ENCODE assay signal across 8 mouse cellular contexts in the genomic region with DNA sequence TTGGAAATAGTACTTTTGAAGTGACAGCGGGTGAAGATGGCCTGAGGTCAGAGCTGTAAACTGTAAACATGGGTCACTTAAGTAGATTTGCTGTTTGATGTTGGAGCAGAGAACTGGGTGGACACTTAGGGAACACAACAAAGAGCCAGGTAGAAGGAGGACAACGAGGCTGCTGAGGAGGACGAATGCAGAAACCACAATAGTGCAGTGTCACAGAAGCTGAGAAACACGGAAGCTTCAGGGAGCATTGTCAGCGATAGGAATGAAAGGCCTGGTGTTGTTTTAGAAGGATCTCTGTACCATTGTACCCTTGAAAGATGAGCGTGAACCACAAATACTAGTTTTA. TPM values are rescaled to one million over a fixed set of nuclear protein-coding genes. Genes with fewer than 3 reads are reported as not detected.
DNase-seq lines count a peak whose midpoint lies in the region; ATAC-seq lines count a peak whose summit lies in the region.

No protein-coding gene starts in this region.

- H3K4me3 ChIP-seq in forebrain, embryonic 11.5 days (ENCODE audit: low read depth, low read length), result peak overlapping the region; percentile 93
- H3K4me3 ChIP-seq in liver, embryonic 11.5 days (ENCODE audit: low read depth, low read length), result peak overlapping the region; percentile 93
- H3K4me3 ChIP-seq in stomach, embryonic 15.5 days (replicated peaks), result peak overlapping the region; percentile 87

- H3K4me2 ChIP-seq in forebrain, embryonic 11.5 days (ENCODE audit: low read depth, low read length, severe bottlenecking), result peak overlapping the region; percentile 87
- peak overlapping the region; percentile 93 for H3K4me2 ChIP-seq in liver, embryonic 11.5 days
- peak overlapping the region; percentile 65 for H3K4me2 ChIP-seq in stomach, embryonic 15.5 days

- 38% methylated on average over 6 of the region's 6 CpGs for WGBS in forebrain, embryonic 11.5 days
- 20% methylated on average over 6 of the region's 6 CpGs for WGBS in liver, embryonic 11.5 days
- 19% methylated on average over 6 of the region's 6 CpGs for WGBS in stomach, embryonic 15.5 days

- peak overlapping the region; percentile 91 for H3K9ac ChIP-seq in forebrain, embryonic 11.5 days (ENCODE audit: low read length)
- H3K9ac ChIP-seq in liver, embryonic 11.5 days (ENCODE audit: low read depth, low read length), result peak overlapping the region; percentile 92
- peak overlapping the region; percentile 86 for H3K9ac ChIP-seq in stomach, embryonic 15.5 days

- peak; percentile 47 for DNase-seq in CD4-positive, CD25-positive, alpha-beta regulatory T cell, adult 2 months (ENCODE audit: low read depth, low spot score)
- DNase-seq in A20 (ENCODE audit: low read depth, low spot score), result peak; percentile 82
- DNase-seq in forebrain, embryonic 11.5 days (ENCODE audit: low spot score), result no peak
- no peak for DNase-seq in liver, embryonic 11.5 days (ENCODE audit: low spot score)
- no peak for DNase-seq in gastrocnemius, postnatal 4 days (ENCODE audit: low spot score in 2 of 2)
- no peak for DNase-seq in adrenal gland, adult 18-20 months (ENCODE audit: low spot score in 2 of 2)

- H3K9me3 ChIP-seq in forebrain, embryonic 11.5 days (ENCODE audit: control insufficient read depth, low read length), result no peaks in the 10 kb centered on the region
- no peaks in the 10 kb centered on the region for H3K9me3 ChIP-seq in liver, embryonic 11.5 days (ENCODE audit: control insufficient read depth, low read length)
- no peaks in the 10 kb centered on the region for H3K9me3 ChIP-seq in stomach, embryonic 15.5 days

- no peak for ATAC-seq in CD4-positive, CD25-positive, alpha-beta regulatory T cell, adult 4 months
- no peak for ATAC-seq in forebrain, embryonic 11.5 days (replicated peaks; ENCODE audit: low FRiP score)
- no peak for ATAC-seq in liver, embryonic 11.5 days (replicated peaks; ENCODE audit: low FRiP score)
- no peak for ATAC-seq in stomach, embryonic 15.5 days (ENCODE audit: insufficient read depth, low FRiP score, low read depth)

- H3K36me3 ChIP-seq in forebrain, embryonic 11.5 days (ENCODE audit: control insufficient read depth, insufficient read depth, low read length), result no peaks in the 10 kb centered on the region
- H3K36me3 ChIP-seq in liver, embryonic 11.5 days (ENCODE audit: control insufficient read depth, insufficient read depth, low read length), result no peaks in the 10 kb centered on the region
- no peaks in the 10 kb centered on the region for H3K36me3 ChIP-seq in stomach, embryonic 15.5 days

- no peak overlapping the region for H3K27ac ChIP-seq in forebrain, embryonic 11.5 days (ENCODE audit: low read depth, low read length)
- peak overlapping the region; percentile 92 for H3K27ac ChIP-seq in liver, embryonic 11.5 days (ENCODE audit: low read depth, low read length)
- H3K27ac ChIP-seq in stomach, embryonic 15.5 days, result peak overlapping the region; percentile 96; the same call in 1 of the 2 replicates

- H3K4me1 ChIP-seq in forebrain, embryonic 11.5 days (replicated peaks; ENCODE audit: control insufficient read depth, insufficient read depth, low read length), result no peaks in the 10 kb centered on the region
- peaks cover 13% of the 10 kb centered on the region for H3K4me1 ChIP-seq in liver, embryonic 11.5 days (replicated peaks; ENCODE audit: control insufficient read depth, insufficient read depth, low read length)
- peaks cover 9% of the 10 kb centered on the region; the same call in 1 of the 2 replicates for H3K4me1 ChIP-seq in stomach, embryonic 15.5 days

- no peaks in the 10 kb centered on the region for H3K27me3 ChIP-seq in forebrain, embryonic 11.5 days (ENCODE audit: control insufficient read depth, insufficient read depth, low read length)
- no peaks in the 10 kb centered on the region for H3K27me3 ChIP-seq in liver, embryonic 11.5 days (replicated peaks; ENCODE audit: control insufficient read depth, insufficient read depth, low read length)
- no peaks in the 10 kb centered on the region for H3K27me3 ChIP-seq in stomach, embryonic 15.5 days (replicated peaks)

RNA-seq across cellular contexts. Expression of a gene that starts 1.1 kb away (rescaled TPM):
- 100 to 1,000 TPM in 1 of 2 experiments, 10 to 100 TPM in 1; 94.1 to 107 TPM for polyA plus RNA-seq in CD4-positive, CD25-positive, alpha-beta regulatory T cell, adult 4 months (2017; shearing (Covaris generic))
- polyA plus RNA-seq in forebrain, embryonic 11.5 days (2014; fragmentation: Nextera tagmentation; extraction: Ambion mirVana), result 64.9 and 69.6 TPM in 2 replicates
- polyA plus RNA-seq in liver, embryonic 11.5 days (2014; fragmentation: Nextera tagmentation; extraction: Ambion mirVana), result 48.5 and 54.8 TPM in 2 replicates
- polyA plus RNA-seq in stomach, embryonic 15.5 days (2015; fragmentation: Nextera tagmentation; extraction: Ambion mirVana), result 66.3 and 68.8 TPM in 2 replicates
- 10 to 100 TPM; 39.0 to 39.3 TPM for total RNA-seq in gastrocnemius, postnatal 4 days (2021)
- 10 to 100 TPM; 56.4 to 67.8 TPM for total RNA-seq in adrenal gland, adult 18-20 months (2021)

RNA-seq across cellular contexts. Expression of a gene that starts 58.0 kb away (rescaled TPM):
- 100 to 1,000 TPM; 420 to 458 TPM for polyA plus RNA-seq in CD4-positive, CD25-positive, alpha-beta regulatory T cell, adult 4 months (2017; shearing (Covaris generic))
- polyA plus RNA-seq in forebrain, embryonic 11.5 days (2014; fragmentation: Nextera tagmentation; extraction: Ambion mirVana), result 298 and 300 TPM in 2 replicates
- polyA plus RNA-seq in liver, embryonic 11.5 days (2014; fragmentation: Nextera tagmentation; extraction: Ambion mirVana), result 213 and 239 TPM in 2 replicates
- polyA plus RNA-seq in stomach, embryonic 15.5 days (2015; fragmentation: Nextera tagmentation; extraction: Ambion mirVana), result 229 and 239 TPM in 2 replicates
- total RNA-seq in gastrocnemius, postnatal 4 days (2021), result 100 to 1,000 TPM in 1 of 2 experiments, 10 to 100 TPM in 1; 84.5 to 100 TPM
- total RNA-seq in adrenal gland, adult 18-20 months (2021), result 10 to 100 TPM; 76.5 to 89.7 TPM

Comparison
In these comparisons a context has a peak if more than half of its experiments do, and no peak if none do; other contexts are left out.
1. DNase-seq: peak in CD4-positive, CD25-positive, alpha-beta regulatory T cell, adult 2 months (single experiment) and A20 (single experiment); none in forebrain, embryonic 11.5 days (single experiment), liver, embryonic 11.5 days (single experiment), gastrocnemius, postnatal 4 days (0 of 2) and adrenal gland, adult 18-20 months (0 of 2).
2. Peak in every context shown above with its lines, with median percentiles within 50 percentile points of each other: H3K4me2 ChIP-seq, H3K4me3 ChIP-seq and H3K9ac ChIP-seq.